Mouse (Mus musculus): ENCODE results near the gene Tlx2. TPM values are rescaled to one million over a fixed set of nuclear protein-coding genes. Genes with fewer than 3 reads are reported as not detected.

Gene Tlx2
- total RNA-seq, 2 experiments from 2014 or later: not detected

- no peak for DNase-seq
- intact Hi-C loops (cut with DNase I): no loop called here
Observed at GRCm38 (mm10) chr6:83095968-83096367, 25.9 kb upstream of the Tlx2 start.

- no peak for DNase-seq
- intact Hi-C loops (cut with DNase I): no loop called here
Observed at GRCm38 (mm10) chr6:83092416-83093127, 22.5 kb upstream of the Tlx2 start.

- intact Hi-C loops (cut with DNase I): no loop called here
- no peak for DNase-seq
Observed at GRCm38 (mm10) chr6:83087926-83088260, 17.8 kb upstream of the Tlx2 start.

- intact Hi-C loops (cut with DNase I): no loop called here
- DNase-seq: peak in 1 of 2 experiments; percentile 39
Observed at GRCm38 (mm10) chr6:83087205-83087925, 17.3 kb upstream of the Tlx2 start.

GRCm38 (mm10) chr6:83086121-83087035 lies 16.3 kb upstream of the Tlx2 start, which contains the start of gene Lbx2:
Lbx2 (plus strand) TSS chr6:83086367.
- intact Hi-C loops (cut with DNase I): no loop called here
- no peak for DNase-seq

- intact Hi-C loops (cut with DNase I): no loop called here
- no peak for DNase-seq
Observed at GRCm38 (mm10) chr6:83084477-83084876, 14.4 kb upstream of the Tlx2 start.

- intact Hi-C loops (cut with DNase I): no loop called here
- DNase-seq: no peak
Observed at GRCm38 (mm10) chr6:83083497-83083896, 13.4 kb upstream of the Tlx2 start.

- intact Hi-C loops (cut with DNase I): no loop called here
- no peak for DNase-seq
Observed at GRCm38 (mm10) chr6:83080210-83080609, 10.1 kb upstream of the Tlx2 start.

- DNase-seq: peak; percentile 99 to 100
- intact Hi-C loops (cut with DNase I): loop anchor here (1.0 to 2.0 kb wide), 2 partner anchors 24 to 82 kb away; partner anchors contain the start of gene Aup1
Observed at GRCm38 (mm10) chr6:83078324-83078858, 8.3 kb upstream of the Tlx2 start.

- intact Hi-C loops (cut with DNase I): loop anchor here (1.0 to 2.0 kb wide), 2 partner anchors 23 to 81 kb away; partner anchors contain the start of gene Aup1
- DNase-seq: no peak
Observed at GRCm38 (mm10) chr6:83077630-83078323, 7.7 kb upstream of the Tlx2 start, which contains the start of gene Pcgf1. Pcgf1 (plus strand) TSS chr6:83077869.

GRCm38 (mm10) chr6:83074979-83075378 lies 4.9 kb upstream of the Tlx2 start:
- DNase-seq: no peak
- intact Hi-C loops (cut with DNase I): no loop called here

- DNase-seq: no peak
- intact Hi-C loops (cut with DNase I): no loop called here
Observed at GRCm38 (mm10) chr6:83071220-83071619, 1.1 kb upstream of the Tlx2 start.

- DNase-seq: peak in 1 of 2 experiments; percentile 61
- intact Hi-C loops (cut with DNase I): no loop called here
Observed at GRCm38 (mm10) chr6:83070311-83071219, 472 bp upstream of the Tlx2 start.

GRCm38 (mm10) chr6:83069488-83070246 lies 426 bp downstream of the Tlx2 start:
- intact Hi-C loops (cut with DNase I): no loop called here
- no peak for DNase-seq

GRCm38 (mm10) chr6:83068706-83069487 lies 1.2 kb downstream of the Tlx2 start:
- DNase-seq: no peak
- intact Hi-C loops (cut with DNase I): no loop called here

- DNase-seq: no peak
Observed at GRCm38 (mm10) chr6:83068221-83068620, 1.9 kb downstream of the Tlx2 start.

GRCm38 (mm10) chr6:83066441-83066840 lies 3.7 kb downstream of the Tlx2 start:
- no peak for DNase-seq
- intact Hi-C loops (cut with DNase I): no loop called here

More at GRCm38 (mm10) chr6:83068221-83068620, 1.9 kb downstream of the Tlx2 start:
- intact Hi-C loops (cut with DNase I): no loop called here

Data from gastrocnemius, postnatal 36 days (tissue).